Mouse (Mus musculus) kidney, adult 2 months (tissue): ENCODE results near the gene Llgl2. TPM values are rescaled to one million over a fixed set of nuclear protein-coding genes. Genes with fewer than 3 reads are reported as not detected.
A peak's percentile ranks its signal among the peaks of the same experiment; 100 is the strongest.

Experiments used
- DNase-seq: peaks from one replicate; pipeline ENCODE4 v3.0.0; 2021
- H3K27ac ChIP-seq: fragments of 200-500 bp; 2 replicates; pipeline ENCODE4 v1.5.1; 2012; ENCODE audit warnings: low read depth, low read length, control low read depth, inconsistent platforms; ENCODE audit not compliant: insufficient read depth
- H3K27me3 ChIP-seq: fragments of 200-500 bp; replicated peaks from 2 replicates; pipeline ENCODE4 v1.6.1; 2012; ENCODE audit warnings: mild to moderate bottlenecking, moderate library complexity, low read length, inconsistent platforms; ENCODE audit not compliant: control insufficient read depth, insufficient read depth
- H3K36me3 ChIP-seq: fragments of 200-500 bp; 2 replicates; pipeline ENCODE4 v1.6.1; 2012; ENCODE audit warnings: mild to moderate bottlenecking, moderate library complexity, low read length, inconsistent platforms; ENCODE audit not compliant: control insufficient read depth, insufficient read depth
- H3K4me1 ChIP-seq: fragments of 200-500 bp; 2 replicates; pipeline ENCODE4 v1.6.1; 2011; ENCODE audit warnings: low read length; ENCODE audit not compliant: control insufficient read depth, insufficient read depth
- H3K4me3 ChIP-seq: fragments of 200-500 bp; 2 replicates; pipeline ENCODE4 v1.5.1; 2011; ENCODE audit warnings: mild to moderate bottlenecking, low read depth, low read length, control low read depth; ENCODE audit not compliant: insufficient read depth
- CTCF ChIP-seq: fragments of 200-500 bp; conservative IDR thresholded peaks from 2 replicates; pipeline ENCODE4 v1.5.1; 2011; ENCODE audit warnings: low read depth, mild to moderate bottlenecking, control low read depth, low read length, moderate library complexity, mixed read lengths; ENCODE audit not compliant: insufficient read depth, insufficient read length
- POLR2A ChIP-seq: fragments of 200-500 bp; IDR thresholded peaks from one replicate; pipeline ENCODE4 v1.6.1; 2011; ENCODE audit warnings: low read depth, low read length, control low read depth
- WGBS: fragments of 180-500 bp; shearing (Covaris S2); methylation state at CpG from one replicate; pipeline ENCODE4 v1.1.7; 2018; 5-methylcytosine and 5-hydroxymethylcytosine counted together
- polyA plus RNA-seq: library from polyadenylated mRNA; depleted of rRNA; stranded (reverse); fragments of >200 nt; gene quantifications from 2 replicates; pipeline ENCODE4 v1.2.3, GENCODE M21; 2012

Gene Llgl2
- polyA plus RNA-seq, 1 experiment = 153 TPM

DNA sequence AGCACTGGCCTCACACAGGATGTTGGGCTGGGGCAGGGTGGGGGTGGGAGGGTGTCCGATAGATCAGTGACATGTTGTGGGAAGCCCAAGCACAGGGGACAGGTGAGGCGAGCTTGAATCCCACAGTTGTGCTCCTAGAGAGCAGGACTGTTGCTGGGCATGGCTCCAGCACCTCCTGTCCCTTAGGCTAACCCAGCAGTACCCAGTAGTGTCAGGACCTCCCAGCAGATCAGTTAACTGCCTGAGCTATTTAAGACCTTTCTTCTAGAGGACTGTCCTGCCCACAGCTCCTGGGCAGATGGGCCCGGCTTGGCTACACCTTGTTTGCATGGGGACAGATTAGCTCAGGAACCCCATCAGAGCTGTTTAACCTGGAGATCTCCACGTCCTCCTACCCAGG lies 5.2 kb downstream of the Llgl2 start:
- H3K4me1 ChIP-seq = peaks cover 68% of the 10 kb centered on the region
- no peaks in the 10 kb centered on the region for H3K36me3 ChIP-seq
- TF ChIP-seq CTCF (no peak), POLR2A (no peak)
- peak; percentile 33 for DNase-seq
- WGBS = 42% methylated on average over 4 of the region's 4 CpGs
- no peak overlapping the region for H3K4me3 ChIP-seq
- H3K27me3 ChIP-seq = no peaks in the 10 kb centered on the region
- no peak overlapping the region for H3K27ac ChIP-seq

DNA sequence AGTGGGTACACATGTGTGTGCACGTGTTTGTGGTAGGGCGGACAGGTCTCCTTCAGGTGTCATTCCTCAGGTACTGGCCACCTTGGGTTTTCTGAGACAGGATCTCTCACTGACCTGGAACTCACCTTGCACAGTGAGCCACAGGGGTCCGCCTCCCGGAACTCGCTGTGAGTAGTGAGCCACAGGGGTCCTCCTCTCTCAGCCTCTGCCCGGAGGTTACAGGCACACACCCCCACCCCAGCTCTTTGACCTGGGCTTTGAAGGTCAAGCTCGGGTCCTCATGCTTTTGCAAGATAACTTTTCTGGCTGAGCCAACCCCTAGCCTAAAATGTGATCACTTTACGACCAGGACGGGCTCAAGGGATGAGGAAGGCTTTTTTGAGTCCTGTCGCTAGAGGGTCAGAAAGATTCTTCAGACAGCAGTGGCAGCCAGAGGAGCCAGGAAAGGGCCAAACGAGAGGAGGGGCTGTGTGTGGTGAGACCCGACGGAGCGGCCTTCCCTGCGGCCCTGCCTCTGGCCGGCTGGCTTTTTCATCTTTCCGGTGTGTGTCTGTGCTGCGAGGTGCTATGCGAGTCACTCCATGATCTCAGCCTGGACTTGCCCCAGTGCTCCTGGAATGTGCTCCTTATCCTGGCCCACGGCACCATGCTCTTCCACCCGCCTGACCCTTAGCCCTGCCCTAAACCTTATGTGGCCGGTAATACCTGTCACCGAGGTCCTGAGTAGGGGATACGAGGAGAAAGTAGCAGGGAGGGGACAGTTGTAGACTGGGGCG lies 6.9 kb downstream of the Llgl2 start:
- Histone ChIP-seq H3K4me1 (peaks cover 79% of the 10 kb centered on the region), H3K4me3 (peak overlapping the region; percentile 23; the same call in 1 of the 2 replicates), H3K27me3 (no peaks in the 10 kb centered on the region), H3K36me3 (no peaks in the 10 kb centered on the region), H3K27ac (peak overlapping the region; percentile 81)
- WGBS = 22% methylated on average over 25 of the region's 25 CpGs
- DNase-seq = peak; percentile 79
- TF ChIP-seq CTCF = no peak
- no peak for TF ChIP-seq POLR2A

GRCm38 (mm10) chr11:115831518-115831917 lies 7.7 kb downstream of the Llgl2 start:
- Histone ChIP-seq H3K4me1 (peaks cover 82% of the 10 kb centered on the region), H3K27ac (peak overlapping the region; percentile 96)
- WGBS = 26% methylated on average over 3 of the region's 3 CpGs

GRCm38 (mm10) chr11:115832064-115832463 lies 8.2 kb downstream of the Llgl2 start:
- no peaks in the 10 kb centered on the region for H3K36me3 ChIP-seq
- no peak for DNase-seq
- H3K27me3 ChIP-seq = no peaks in the 10 kb centered on the region
- H3K4me1 ChIP-seq = peaks cover 85% of the 10 kb centered on the region
- no peak for TF ChIP-seq POLR2A
- no peak for TF ChIP-seq CTCF
- H3K4me3 ChIP-seq = peak overlapping the region; percentile 24; the same call in 1 of the 2 replicates
- WGBS = 38% methylated on average over 6 of the region's 6 CpGs
- H3K27ac ChIP-seq = peak overlapping the region; percentile 96

More at GRCm38 (mm10) chr11:115831518-115831917, 7.7 kb downstream of the Llgl2 start:
- no peaks in the 10 kb centered on the region for H3K27me3 ChIP-seq
- no peak for DNase-seq
- H3K36me3 ChIP-seq = no peaks in the 10 kb centered on the region
- H3K4me3 ChIP-seq = no peak overlapping the region
- TF ChIP-seq CTCF = no peak
- no peak for TF ChIP-seq POLR2A

DNA sequence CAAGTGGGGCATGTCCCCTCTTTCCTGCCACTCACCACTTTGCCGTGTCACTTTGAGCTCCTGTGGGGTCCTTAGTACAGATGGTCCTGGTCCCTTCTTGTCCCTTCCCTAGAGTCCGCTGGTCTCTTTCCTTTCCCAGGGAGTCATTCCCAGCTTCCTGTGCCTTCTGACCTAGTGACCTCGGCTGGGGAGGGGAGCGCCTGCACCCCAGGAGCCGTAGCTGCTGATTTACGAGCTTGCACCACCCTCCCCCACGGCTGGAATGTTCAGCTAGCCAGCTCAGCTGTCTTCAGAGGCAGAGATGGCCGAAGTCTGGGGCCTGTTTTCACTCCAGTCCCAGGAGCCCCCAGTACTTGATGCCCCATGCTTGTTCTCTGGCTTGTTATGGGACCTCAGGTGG lies 8.7 kb downstream of the Llgl2 start:
- 7% methylated on average over 8 of the region's 8 CpGs for WGBS
- TF ChIP-seq POLR2A (no peak), CTCF (no peak)
- H3K27me3 ChIP-seq = no peaks in the 10 kb centered on the region
- H3K4me1 ChIP-seq = peaks cover 86% of the 10 kb centered on the region
- peak overlapping the region; percentile 24; the same call in 1 of the 2 replicates for H3K4me3 ChIP-seq
- H3K36me3 ChIP-seq = no peaks in the 10 kb centered on the region
- peak overlapping the region; percentile 96 for H3K27ac ChIP-seq
- peak; percentile 97 for DNase-seq

GRCm38 (mm10) chr11:115833021-115833513 lies 9.2 kb downstream of the Llgl2 start:
- Histone ChIP-seq H3K4me1 (peaks cover 90% of the 10 kb centered on the region), H3K27ac (peak overlapping the region; percentile 96), H3K36me3 (no peaks in the 10 kb centered on the region), H3K27me3 (no peaks in the 10 kb centered on the region), H3K4me3 (no peak overlapping the region)
- no peak for TF ChIP-seq POLR2A
- TF ChIP-seq CTCF = 0 out of 2 replicates have a peak, but pooled peaks have one; percentile 10
- peak; percentile 78 for DNase-seq
- 16% methylated on average over 8 of the region's 8 CpGs for WGBS

DNA sequence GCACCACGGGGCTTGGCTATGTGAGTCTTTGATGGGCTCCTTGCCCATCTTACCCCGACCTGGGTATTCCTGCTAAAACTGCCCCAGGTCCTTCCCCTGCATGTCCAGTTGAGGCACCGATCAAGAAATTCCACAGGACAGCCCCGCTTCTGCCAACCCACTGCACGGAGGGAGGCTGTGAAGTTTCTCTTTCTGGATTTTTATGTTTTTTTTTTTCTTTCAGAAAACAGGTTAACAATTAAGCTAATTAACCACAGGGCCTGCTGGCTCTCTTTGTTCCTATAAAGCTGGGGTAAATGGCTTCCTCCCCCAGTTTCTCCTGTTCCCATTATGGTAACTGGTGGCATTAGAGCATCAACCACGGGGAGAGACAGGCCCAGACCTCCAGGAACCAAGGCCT lies 10.2 kb downstream of the Llgl2 start:
- Histone ChIP-seq H3K27ac (peak overlapping the region; percentile 96), H3K27me3 (no peaks in the 10 kb centered on the region), H3K4me3 (peak overlapping the region; percentile 19), H3K36me3 (no peaks in the 10 kb centered on the region), H3K4me1 (peaks cover 96% of the 10 kb centered on the region)
- TF ChIP-seq POLR2A = no peak
- TF ChIP-seq CTCF = no peak
- peak; percentile 76 for DNase-seq
- WGBS = 31% methylated on average over 6 of the region's 6 CpGs
